Mouse (Mus musculus): ENCODE data around the gene Raly.

Gene Raly

DNA sequence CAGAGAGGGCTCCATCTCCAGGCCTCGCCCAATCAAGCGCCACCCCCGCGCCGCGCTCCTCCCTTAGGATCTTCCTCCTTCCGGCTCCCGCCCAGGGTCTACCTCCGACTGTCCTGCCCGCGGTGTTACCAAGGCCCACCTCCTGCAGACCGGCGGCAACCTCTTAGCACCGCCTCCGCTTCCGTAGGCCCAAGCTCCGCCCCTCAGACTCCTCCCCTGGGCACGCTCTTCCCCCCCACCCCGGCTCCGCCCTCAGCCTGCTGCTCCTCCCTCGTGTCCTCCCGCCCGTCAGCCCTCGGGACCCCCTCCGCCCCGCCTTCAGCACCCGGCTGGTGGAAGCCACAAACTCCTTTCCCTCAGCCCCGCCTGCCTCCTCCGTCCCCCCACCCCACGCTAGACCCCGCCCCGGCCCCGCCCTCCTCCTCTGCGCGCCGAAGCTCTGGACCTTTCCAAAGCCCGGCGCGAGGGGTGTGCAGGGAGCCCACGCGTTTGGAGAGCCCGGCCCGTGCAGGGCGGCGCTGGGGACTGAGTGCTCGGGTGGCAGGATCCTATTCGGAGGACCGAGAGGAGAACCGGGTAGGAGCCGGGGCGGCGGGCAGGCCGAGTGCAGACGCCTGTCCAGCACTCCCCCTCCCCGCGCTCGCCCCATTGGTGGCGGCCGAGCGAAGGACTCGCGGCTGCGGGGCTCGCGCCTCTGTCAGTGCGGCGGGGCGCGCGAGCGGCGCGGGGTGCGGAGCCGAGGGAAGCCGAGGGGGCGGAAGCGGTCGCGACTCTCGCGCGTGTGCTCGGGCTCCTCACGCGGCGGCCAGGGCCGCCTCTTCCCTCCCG, at the start of gene Raly, which contains the start of gene a:
Raly (plus strand) TSS at position 441 of the 828 bp plus-strand sequence.
a (plus strand) TSS at position 747 of the 828 bp plus-strand sequence.
- peak; percentile 95 for DNase-seq

DNA sequence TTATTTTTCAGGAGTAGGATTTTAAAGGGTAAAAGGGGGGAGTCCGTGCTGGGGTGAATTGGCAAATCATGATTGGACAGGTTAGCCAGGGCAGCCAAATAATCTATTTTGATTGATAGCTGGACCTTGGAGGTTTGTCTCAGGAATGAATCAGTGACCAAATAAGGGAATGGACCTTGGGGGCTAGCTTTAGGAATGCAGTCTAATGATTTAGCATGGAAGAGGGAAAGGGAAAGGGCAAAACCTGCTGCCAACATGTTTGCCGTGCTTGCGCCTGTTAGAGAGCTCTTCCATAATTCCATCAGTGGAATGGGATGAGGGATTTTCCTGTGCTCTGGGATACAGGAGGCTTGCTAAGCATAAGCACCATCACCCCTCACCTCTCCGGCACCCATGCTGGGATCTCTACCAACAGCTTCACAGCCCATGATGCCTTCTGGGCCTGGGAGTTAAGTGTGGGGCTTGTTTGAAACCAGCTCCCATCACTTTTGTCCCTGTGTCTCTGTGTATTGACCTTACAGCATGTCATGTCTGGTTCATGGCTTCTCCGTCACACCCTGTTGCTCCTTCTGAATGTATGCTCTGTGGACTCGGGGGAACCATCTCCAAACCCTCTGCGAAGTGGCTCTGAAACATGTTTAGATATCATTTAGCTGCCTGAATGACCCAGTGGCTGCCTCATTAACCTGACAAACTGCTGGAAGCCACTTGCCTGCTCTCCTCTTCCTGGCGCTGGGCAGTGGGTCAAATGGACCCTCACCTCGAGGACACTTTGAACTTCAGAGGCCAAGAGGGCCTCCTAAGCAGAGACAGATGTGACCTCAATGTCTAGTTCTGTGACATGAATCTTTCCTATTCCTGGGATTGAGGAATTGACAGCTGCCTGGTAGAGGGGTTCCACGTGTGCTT, 47.7 kb upstream of the Raly start:
- no peak for DNase-seq

DNA sequence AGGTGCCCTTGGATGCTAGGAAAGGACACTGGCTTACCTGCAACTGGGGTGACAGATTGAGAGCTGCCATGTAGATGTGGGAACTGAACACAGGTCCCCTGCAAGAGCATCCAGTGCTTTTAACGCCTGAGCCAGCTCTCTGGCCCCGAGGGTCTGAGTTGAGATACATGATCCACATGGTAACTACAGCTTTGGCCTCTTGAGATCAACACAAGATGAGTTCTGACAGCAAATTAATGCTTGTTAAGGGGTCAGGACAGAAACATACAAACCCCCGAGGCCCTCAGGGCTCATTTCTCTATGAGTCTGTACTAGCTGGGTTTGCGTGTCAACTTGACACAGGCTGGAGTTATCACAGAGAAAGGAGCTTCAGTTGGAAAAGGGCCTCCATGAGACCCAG, 47.0 kb upstream of the Raly start:
- DNase-seq = no peak

DNA sequence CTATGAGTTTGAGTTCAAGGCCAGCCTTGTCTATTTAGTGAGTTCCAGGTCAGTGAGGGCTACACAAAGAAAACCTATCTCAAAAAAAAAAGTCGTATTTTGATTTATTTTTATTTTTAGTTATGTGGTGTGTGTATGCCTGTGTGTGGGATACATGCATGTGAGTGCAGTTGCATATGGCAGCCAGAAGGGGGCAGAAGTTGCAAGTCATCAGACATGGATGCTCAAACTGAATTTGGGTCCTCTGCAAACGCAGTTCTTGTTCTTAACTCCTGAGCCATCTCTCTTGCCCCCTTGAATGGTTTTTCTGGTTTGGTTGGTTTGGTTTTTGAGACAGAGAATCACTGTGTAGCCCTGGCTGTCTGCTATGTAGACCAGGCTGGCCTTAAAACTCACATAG, 42.5 kb upstream of the Raly start:
- no peak for DNase-seq

DNA sequence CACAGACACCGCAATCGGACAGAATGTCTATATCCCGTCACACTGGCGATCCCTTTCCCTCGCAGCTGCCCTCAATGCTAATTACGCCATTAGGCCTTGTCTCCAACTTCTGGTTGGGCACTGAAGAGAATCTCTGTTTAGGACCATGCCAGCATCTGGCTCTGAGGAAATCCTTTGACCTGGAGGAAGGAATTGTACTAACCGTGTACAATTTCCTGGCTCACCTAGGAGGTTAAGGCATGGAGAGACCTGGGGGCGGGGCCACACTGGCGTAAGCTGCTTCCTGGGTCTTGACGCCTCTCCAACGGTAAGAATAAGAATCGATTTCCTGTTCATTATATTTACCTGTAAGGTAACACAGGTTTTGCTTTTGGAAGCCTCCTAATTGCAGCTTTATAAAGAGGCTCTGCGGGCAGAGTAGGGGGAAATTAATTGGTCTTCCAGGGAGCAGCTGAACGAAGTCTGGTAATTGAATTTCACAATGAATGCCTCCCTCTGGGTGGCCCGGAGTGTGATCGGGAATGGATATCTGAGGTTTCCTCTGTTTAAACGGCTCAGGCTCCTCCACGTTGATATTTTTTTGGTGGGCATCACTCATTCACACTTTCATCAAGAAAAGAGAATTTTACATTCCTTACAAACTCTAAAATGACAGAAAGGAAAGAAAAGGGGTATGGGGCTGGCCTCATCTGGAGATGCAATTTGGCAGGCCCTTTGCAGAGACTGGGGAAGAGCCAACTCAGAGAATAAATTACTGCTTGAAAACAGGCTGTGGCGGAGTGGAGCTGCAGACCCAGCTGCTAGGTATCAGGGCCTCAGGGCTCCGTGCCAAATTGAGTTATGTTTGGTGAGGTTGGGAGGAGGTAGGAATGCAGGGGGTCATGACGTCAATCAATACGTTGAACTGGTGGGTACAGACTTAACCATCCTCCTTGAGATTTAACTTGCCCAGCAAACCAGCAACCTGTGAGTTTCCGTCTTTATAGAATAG, 41.6 kb upstream of the Raly start:
- DNase-seq = no peak

DNA sequence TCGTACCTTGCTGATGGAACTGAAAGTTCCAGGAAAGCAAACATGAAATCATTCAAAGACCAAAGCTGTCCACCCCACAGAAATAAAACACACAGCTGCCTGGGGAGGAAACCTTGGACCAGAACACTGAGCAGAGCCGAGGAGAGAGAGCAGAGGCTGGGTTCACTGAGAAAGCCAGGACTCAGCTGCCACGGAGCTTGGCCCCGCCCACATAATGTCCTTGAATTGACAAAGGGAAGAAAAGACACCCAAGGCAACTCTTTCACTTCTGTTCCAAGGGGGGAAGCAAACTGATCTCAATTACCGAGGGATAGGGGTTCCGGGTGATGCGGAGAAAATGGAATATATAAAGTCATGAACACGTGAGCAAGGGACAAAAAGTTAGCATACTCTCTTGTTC, 39.0 kb upstream of the Raly start:
- DNase-seq = no peak

DNA sequence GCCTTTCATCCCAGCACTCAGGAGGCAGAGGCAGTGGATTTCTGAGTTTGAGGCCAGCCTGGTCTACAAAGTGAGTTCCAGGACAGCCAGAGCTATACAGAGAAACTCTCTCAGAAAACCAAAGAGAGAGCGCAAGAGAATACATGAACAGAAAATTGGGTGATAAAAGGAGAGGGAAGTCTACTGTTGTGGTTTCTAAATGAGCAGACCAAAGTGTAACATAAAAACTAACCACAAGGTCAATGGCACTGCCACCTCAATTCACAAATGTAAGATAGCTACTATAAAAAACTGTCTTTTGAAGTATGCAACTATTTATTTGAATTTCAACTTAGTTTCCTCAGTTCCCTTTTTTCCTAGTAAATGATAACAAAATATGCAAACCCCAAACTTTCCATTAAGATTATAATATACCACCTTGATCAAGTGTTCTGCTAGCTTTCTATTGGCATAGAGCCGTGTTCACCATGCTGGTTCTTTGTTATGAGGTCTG, 36.8 kb upstream of the Raly start:
- DNase-seq = no peak

DNA sequence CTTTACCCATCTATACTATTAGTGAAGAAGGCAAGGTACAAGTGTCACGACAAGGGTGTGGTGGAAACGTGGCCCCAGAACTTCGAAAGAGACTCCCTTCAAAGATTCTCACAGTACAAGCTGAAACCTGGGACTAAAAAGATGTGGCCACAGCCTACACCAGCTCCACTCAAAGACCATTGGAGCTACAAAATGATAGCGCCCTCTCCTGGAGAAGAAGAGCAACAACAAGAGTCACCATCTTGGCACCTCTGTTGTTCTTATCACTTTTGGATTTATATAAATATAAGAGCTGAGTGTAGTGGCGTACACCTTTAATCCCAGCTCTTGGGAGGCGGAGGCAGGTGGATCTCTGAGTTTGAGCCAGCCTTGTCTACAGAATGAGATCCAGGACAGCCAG, 35.1 kb upstream of the Raly start:
- no peak for DNase-seq

DNA sequence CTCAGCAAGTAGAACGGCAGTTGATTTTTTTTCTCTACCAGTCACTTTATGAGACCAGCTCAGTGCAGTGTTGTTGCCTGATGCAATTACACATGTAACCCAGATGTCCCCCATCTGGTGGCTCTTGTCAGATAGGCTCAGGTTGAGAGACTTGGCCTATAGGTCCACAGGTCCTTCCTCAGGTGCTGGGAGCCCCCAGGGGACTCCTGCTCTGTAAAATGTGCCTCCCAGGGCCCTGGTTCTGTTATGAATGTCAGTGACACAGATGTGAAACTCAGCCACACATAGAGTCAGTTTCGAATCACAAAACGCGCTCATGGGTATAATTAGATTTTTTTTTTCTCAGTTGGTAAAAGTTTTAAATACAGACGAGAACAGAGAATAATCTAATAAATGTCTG, 33.2 kb upstream of the Raly start:
- DNase-seq = no peak

DNA sequence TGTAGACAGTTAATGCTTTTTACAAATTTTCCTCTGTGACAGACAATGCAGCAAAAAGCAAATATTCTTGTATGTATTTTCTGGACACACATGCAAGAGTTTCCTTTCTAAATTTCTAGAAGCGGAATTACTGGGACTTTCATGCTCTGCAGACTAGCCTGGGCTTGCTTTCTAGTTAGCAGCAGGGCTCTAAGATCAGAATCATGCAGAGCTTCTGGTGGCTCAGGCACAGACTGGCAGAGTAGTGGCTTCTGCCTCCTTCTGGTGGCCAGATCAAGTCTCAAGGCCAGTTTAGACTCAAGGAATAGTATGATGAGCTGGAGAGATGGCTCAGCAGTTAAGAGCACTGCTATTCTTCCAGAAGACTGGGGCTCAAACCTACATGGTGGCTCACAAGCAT, 32.4 kb upstream of the Raly start:
- no peak for DNase-seq

DNA sequence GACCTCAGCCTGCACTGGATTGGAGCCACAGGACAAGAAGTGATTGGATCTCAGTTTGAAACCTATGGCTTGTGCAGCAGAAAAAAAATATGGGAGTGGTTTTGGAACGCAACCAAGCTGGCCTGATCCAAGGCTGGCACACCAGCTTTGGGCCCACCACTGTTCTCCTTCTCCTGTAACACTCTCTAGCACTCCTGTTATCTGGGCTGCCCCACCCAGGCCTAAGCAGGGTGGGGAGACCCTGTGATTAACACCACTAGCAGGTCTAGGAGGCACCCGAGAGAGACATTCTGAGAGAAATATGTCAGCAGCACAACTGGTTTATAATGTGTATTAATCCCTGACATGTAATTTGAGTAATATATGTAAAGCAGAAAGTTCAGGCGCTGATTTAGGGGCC, 27.7 kb upstream of the Raly start:
- no peak for DNase-seq

DNA sequence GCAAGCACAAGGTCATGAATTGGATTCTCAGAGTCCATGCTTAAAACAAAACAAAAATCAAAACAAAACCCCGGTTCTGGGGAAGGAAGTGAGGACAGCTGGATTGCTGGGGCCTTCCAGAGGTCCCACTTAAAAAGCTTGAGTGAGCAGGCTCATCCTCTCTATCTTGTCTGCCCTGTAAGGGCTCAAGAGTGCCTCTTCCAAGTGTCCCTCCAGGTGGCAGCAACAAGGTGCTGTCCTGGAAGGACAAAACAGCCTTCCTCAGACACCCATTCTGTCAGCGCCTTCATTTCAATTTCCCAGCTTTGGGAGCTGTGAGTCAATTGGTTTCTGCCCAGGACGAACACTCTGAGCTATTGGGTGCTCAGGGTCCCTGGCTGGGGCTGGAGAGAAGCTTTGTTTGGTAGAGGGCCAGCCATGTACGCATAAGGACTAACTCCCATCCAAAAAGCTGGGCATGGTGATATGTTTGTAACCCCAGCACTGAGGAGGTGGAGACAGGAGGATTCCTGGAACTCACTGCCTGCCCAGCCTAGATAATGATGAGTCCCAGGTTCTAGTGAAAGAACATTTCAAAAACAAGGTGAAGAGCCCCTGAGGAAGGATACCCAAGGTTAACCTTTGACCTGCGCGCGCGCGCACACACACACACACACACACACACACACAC, 25.9 kb upstream of the Raly start:
- DNase-seq = no peak

DNA sequence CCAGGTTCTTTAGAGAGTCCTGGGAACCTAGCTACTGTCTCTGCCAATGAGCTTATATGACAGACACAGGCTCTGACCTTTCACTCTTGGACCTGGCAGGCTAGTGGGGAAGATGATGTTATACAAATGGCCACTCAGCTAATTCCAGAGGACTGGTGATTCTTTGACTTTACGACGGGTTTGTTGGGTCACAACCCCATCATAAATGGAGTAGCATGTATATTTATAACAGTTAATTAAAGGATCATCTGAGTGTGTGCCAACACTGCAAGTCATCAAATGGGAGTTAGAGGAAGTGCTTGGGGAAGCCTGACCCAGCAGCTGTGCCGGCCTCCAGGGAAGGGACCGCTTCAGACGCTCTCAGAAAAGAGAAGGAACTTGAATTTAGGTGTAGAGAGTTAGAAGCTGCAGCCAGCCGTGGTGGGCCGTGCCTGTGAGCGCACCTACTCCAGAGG, 25.3 kb upstream of the Raly start:
- no peak for DNase-seq

DNA sequence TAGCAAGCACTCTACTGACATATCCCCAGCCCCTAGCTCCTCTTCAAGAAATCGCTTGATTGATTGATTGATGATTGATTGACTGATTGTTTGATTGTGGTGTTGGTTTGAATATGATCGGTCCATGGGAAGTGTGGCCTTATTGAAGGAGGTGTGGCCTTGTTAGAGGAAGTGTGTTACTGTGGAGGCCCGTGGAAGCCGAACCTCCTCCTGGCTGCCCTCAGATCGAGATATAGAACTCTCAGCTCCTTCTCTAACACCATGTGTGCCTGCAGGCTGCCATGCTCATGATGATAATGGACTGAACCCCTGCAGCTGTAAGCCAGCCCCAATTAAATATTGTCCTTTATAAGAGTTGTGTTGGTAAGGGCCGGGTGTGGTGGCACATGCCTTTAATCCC, 23.8 kb upstream of the Raly start:
- no peak for DNase-seq

DNA sequence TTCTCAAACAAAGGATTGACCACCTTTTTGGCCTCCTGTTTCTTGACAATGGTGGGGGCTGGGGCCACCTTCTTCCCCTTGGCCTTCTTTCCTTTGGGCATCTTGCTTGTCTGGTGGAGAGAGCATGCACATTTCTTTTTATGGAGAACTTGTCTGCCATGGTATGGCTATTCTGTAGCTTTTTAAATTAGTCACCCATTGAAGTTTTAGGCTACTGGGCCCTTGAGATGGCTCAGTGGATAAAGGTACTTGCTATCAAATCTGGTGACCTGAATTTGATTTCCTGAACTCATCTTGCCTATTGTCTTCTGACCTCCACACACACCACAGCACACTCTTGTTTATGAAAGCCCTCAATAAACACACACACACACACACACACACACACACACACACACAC, 21.0 kb upstream of the Raly start, which contains the start of gene Gm14214:
Gm14214 (minus strand) TSS at position 101 of the 400 bp plus-strand sequence.
- no peak for DNase-seq

DNA sequence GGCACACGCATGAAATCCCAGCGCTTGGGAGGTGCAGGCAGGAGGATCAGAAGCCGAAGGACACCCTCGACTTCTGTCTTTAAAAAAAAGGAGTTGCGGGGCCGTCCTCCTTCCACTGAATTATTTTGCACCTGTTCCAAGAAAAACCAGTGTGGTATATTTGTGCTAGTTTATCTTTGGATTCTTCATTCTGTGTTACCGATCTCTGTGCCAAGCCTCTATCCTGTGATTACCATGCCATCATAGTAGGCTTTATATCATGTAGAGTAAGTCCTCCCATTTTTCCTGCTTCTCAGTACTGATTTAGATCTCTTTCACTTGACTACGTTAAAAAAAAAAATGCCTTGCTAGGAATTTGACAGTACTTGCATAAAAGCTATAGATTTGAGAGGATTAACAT, 19.3 kb upstream of the Raly start:
- DNase-seq = no peak

DNA sequence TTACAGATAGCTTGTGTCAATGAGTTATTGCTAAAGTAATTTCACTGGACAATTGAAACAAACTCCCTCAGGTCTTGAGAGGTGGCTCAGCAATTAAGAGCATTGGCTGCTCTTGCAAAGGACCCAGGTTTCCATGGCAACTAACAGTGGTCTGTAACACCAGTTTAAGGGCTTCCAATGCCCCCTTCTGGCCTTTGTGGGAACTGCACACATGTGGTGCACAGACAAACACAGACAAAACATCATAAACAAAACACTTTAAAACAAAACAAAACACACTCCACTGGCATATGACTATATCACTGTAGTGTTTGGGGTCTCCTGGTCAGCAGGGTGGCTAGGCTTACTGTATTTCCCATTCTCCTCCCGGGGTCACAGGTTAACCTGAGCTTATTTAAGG, 16.9 kb upstream of the Raly start:
- DNase-seq = no peak

DNA sequence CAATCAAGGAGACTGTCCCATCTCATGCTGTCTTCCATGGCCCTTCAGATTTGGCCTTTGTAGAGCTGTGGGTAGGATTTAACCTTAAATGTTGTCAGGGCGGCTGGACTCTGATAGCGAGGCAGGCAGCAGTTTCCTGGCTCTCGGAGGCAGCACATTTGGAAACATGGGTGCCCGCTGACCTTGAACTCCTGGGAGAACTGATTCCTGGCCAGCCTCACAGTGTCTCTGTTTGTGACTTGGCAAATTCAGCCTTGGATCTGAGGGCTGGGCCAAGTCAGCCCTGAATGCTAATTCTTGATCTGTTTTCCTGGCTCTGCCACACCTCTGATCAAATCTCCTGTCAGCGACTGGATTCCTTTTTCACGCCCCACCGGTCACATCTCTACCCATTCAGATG, 14.4 kb upstream of the Raly start:
- no peak for DNase-seq

DNA sequence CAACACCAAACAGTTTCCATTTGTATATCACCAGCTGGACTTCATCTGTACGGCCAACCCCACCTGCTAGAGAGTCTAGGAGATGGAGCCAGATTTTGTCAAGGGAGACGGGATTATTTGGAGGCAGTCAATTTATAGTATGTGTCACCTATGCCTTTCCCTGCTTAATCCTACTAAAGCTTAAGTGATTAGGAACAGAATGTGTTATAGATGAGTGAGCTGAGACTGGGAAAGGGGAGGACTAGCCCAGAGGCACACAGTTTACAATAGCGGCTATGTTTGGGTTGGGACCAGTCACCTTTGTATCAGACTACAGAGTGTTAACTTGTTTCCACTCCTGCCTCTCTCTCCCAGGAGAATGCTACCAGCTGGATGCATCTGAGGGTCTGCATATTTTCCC, 11.2 kb upstream of the Raly start:
- no peak for DNase-seq

DNA sequence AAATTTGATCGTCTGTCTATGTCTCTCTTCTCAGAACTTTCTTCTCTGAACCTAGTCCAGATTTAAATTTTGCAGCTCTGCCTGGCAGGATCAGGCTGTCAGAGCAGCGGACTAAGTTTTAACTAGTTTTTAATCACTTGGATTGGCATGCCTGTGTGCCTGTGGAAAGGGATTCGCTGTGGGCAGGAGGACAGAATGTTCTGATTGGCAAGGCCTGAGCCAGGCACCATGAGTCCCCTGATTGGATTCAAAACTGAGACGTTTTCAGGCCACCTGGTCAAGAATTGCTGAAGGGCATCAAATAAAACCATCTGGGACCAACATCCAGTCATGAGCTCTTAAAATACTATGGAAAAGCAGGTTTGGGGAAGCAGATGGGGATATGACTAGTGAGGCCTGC, 8.5 kb upstream of the Raly start:
- no peak for DNase-seq

DNA sequence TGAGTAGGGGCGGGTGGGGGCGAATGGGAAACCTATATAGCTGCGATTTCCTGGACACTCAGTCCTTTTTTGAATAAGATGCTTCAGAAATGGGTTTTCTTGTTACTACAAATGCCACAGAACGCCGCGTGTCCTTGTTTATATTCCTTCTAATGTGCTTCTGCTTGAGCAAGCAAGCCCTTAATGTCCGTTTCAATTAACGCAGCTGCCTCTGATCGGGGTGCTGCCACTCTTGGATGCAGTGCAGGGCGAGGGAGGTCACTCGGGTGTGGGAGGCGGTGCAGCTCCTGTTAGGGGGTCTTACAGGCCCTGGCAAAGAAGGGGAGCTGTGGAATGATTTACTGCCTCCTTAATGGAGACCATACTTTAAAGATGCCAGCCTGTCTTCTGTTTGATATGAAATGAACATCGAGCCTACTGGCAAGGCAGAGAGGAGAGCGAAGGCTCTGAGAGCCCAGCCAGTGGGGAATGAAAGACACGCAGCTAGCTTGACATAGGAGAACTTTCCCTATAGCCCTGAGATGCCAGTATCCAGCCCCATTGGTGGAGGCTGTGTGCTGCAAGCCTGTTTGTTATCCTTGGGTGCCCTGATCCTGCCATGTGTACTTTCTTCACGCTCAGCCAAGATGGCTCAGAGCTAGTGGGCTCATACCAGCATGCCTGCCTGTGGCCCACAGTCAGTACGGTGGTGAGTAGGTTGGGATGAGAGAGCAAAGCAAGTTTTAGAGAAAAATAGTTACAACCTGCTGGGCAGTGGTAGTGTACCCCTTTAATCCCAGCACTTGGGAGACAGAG, 7.8 kb upstream of the Raly start:
- no peak for DNase-seq
